13 mouse cellular contexts compared by ENCODE assay signal in genomic region chr6:125272228-125272785, GRCm38 (mm10). TPM values are rescaled to one million over a fixed set of nuclear protein-coding genes. Genes with fewer than 3 reads are reported as not detected.
A peak's percentile ranks its signal among the peaks of the same experiment; 100 is the strongest.
DNase-seq lines count a peak whose midpoint lies in the region; ATAC-seq and TF ChIP-seq lines count a peak whose summit lies in the region.
"Had no signal": no experiment of that assay in that cellular context is flagged by ENCODE, and none has a peak within 500 bp of the region (broad histone marks: within the 10 kb centered on the region; RNA-seq: fewer than 3 reads in every experiment).

No protein-coding gene starts in this region.

- no peak for TF ChIP-seq EP300 in liver, postnatal 0 days (IDR thresholded peaks at IDR 0.05; ENCODE audit: low read depth)

- no peaks in the 10 kb centered on the region for H3K9me3 ChIP-seq in hindbrain, embryonic 10.5 days
- H3K9me3 ChIP-seq in hindbrain, embryonic 13.5 days: no peaks in the 10 kb centered on the region
- no peaks in the 10 kb centered on the region for H3K9me3 ChIP-seq in liver, postnatal 0 days (ENCODE audit: low read length)
- no peaks in the 10 kb centered on the region for H3K9me3 ChIP-seq in limb, embryonic 10.5 days (replicated peaks)
- H3K9me3 ChIP-seq: embryonic facial prominence, embryonic 10.5 days; heart, embryonic 15.5 days; midbrain, embryonic 10.5 days had no signal

- H3K4me1 ChIP-seq in hindbrain, embryonic 10.5 days (replicated peaks): peaks cover 9% of the 10 kb centered on the region
- peaks cover 3% of the 10 kb centered on the region for H3K4me1 ChIP-seq in hindbrain, embryonic 13.5 days (replicated peaks)
- peaks cover 6% of the 10 kb centered on the region for H3K4me1 ChIP-seq in liver, postnatal 0 days (ENCODE audit: insufficient read depth)
- peaks cover 4% of the 10 kb centered on the region; the same call in 1 of the 2 replicates for H3K4me1 ChIP-seq in limb, embryonic 10.5 days

- H3K4me3 ChIP-seq in hindbrain, embryonic 10.5 days: no peak overlapping the region
- no peak overlapping the region for H3K4me3 ChIP-seq in hindbrain, embryonic 13.5 days
- H3K4me3 ChIP-seq in liver, postnatal 0 days (ENCODE audit: low read depth, low read length): no peak overlapping the region
- H3K4me3 ChIP-seq in limb, embryonic 10.5 days: no peak overlapping the region
- H3K4me3 ChIP-seq: heart, embryonic 15.5 days had no signal

- no peak overlapping the region for H3K9ac ChIP-seq in hindbrain, embryonic 13.5 days
- 0 out of 2 replicates have a peak overlapping the region, but pooled peaks have one; percentile 36 for H3K9ac ChIP-seq in liver, postnatal 0 days (replicated peaks)

- H3K36me3 ChIP-seq in hindbrain, embryonic 10.5 days: no peaks in the 10 kb centered on the region
- H3K36me3 ChIP-seq in hindbrain, embryonic 13.5 days: no peaks in the 10 kb centered on the region
- no peaks in the 10 kb centered on the region for H3K36me3 ChIP-seq in liver, postnatal 0 days (replicated peaks; ENCODE audit: insufficient read depth, low read length)
- no peaks in the 10 kb centered on the region for H3K36me3 ChIP-seq in limb, embryonic 10.5 days
- H3K36me3 ChIP-seq: embryonic facial prominence, embryonic 10.5 days; heart, embryonic 15.5 days; midbrain, embryonic 10.5 days had no signal

- no peak for ATAC-seq in hindbrain, embryonic 13.5 days (ENCODE audit: low FRiP score)
- no peak; the same call in 1 of the 2 replicates for ATAC-seq in liver, postnatal 0 days

- 81% methylated on average over 10 of the region's 10 CpGs for WGBS in hindbrain, embryonic 10.5 days
- 79% methylated on average over 10 of the region's 10 CpGs for WGBS in hindbrain, embryonic 13.5 days
- 61% methylated on average over 10 of the region's 10 CpGs for WGBS in liver, postnatal 0 days (ENCODE audit: insufficient replicate concordance)
- 80% methylated on average over 10 of the region's 10 CpGs for WGBS in limb, embryonic 10.5 days

- TF ChIP-seq CTCF in liver, postnatal 0 days (IDR thresholded peaks at IDR 0.05; ENCODE audit: low read depth): no peak

- 0 out of 2 replicates have a peak overlapping the region, but pooled peaks have one; percentile 12 for H3K27ac ChIP-seq in hindbrain, embryonic 10.5 days
- no peak overlapping the region for H3K27ac ChIP-seq in hindbrain, embryonic 13.5 days
- peak overlapping the region; percentile 50 for H3K27ac ChIP-seq in liver, postnatal 0 days (ENCODE audit: low read depth)
- H3K27ac ChIP-seq in limb, embryonic 10.5 days: no peak overlapping the region
- H3K27ac ChIP-seq: embryonic facial prominence, embryonic 10.5 days had no signal

- H3K27me3 ChIP-seq in hindbrain, embryonic 10.5 days (ENCODE audit: insufficient read depth, poor library complexity, severe bottlenecking): peaks cover 21% of the 10 kb centered on the region
- H3K27me3 ChIP-seq in hindbrain, embryonic 13.5 days: peaks cover 16% of the 10 kb centered on the region; the same call in 1 of the 2 replicates
- no peaks in the 10 kb centered on the region for H3K27me3 ChIP-seq in liver, postnatal 0 days (ENCODE audit: insufficient read depth, low read length)
- peaks cover 18% of the 10 kb centered on the region for H3K27me3 ChIP-seq in limb, embryonic 10.5 days (ENCODE audit: low read depth, poor library complexity, severe bottlenecking)
- H3K27me3 ChIP-seq: heart, embryonic 15.5 days had no signal

- no peak for DNase-seq in hindbrain, embryonic 10.5 days (ENCODE audit: low spot score)
- DNase-seq in spleen, postnatal 36 days (ENCODE audit: low spot score in 2 of 2): peak; percentile 56 to 64
- DNase-seq in spleen, adult 12 weeks (ENCODE audit: low spot score): no peak
- DNase-seq in liver, postnatal 0 days: no peak
- DNase-seq in limb, embryonic 10.5 days (ENCODE audit: low spot score): no peak
- no peak for DNase-seq in frontal cortex, postnatal 10 days (ENCODE audit: low spot score in 2 of 2)

- H3K4me2 ChIP-seq in hindbrain, embryonic 13.5 days: no peak overlapping the region
- H3K4me2 ChIP-seq in liver, postnatal 0 days (ENCODE audit: low read depth, low read length): peak overlapping the region; percentile 66

RNA-seq across cellular contexts. Expression of gene Tuba3a, which starts 13.5 kb away (rescaled TPM):
- polyA plus RNA-seq in hindbrain, embryonic 10.5 days (2016; fragmentation: Nextera tagmentation; extraction: Ambion mirVana): 0.17 TPM in 1 of 2 replicates, not detected in the other
- not detected in 2 replicates for polyA plus RNA-seq in hindbrain, embryonic 13.5 days (2015; fragmentation: Nextera tagmentation; extraction: Ambion mirVana)
- polyA plus RNA-seq in liver, postnatal 0 days (2015; fragmentation: Nextera tagmentation; extraction: Ambion mirVana): not detected in 2 replicates
- 0.10 and 0.21 TPM in 2 replicates for polyA plus RNA-seq in limb, embryonic 10.5 days (2016; fragmentation: Nextera tagmentation; extraction: Ambion mirVana)
- polyA plus RNA-seq: forebrain, embryonic 16.5 days; lung, postnatal 0 days; midbrain, embryonic 10.5 days; stomach, embryonic 14.5 days had no signal

RNA-seq across cellular contexts. Expression of gene Cd27, which starts 35.5 kb away (rescaled TPM):
- polyA plus RNA-seq in hindbrain, embryonic 10.5 days (2016; fragmentation: Nextera tagmentation; extraction: Ambion mirVana): 1.2 TPM in 2 replicates
- polyA plus RNA-seq in hindbrain, embryonic 13.5 days (2015; fragmentation: Nextera tagmentation; extraction: Ambion mirVana): 1.5 and 2.2 TPM in 2 replicates
- polyA plus RNA-seq in liver, postnatal 0 days (2015; fragmentation: Nextera tagmentation; extraction: Ambion mirVana): 1.1 and 2.3 TPM in 2 replicates
- 0.84 and 1.6 TPM in 2 replicates for polyA plus RNA-seq in limb, embryonic 10.5 days (2016; fragmentation: Nextera tagmentation; extraction: Ambion mirVana)

RNA-seq across cellular contexts. Expression of gene Tapbpl, which starts 40.6 kb away (rescaled TPM):
- polyA plus RNA-seq in hindbrain, embryonic 10.5 days (2016; fragmentation: Nextera tagmentation; extraction: Ambion mirVana): 1.9 TPM in 2 replicates
- 4.3 and 5.0 TPM in 2 replicates for polyA plus RNA-seq in hindbrain, embryonic 13.5 days (2015; fragmentation: Nextera tagmentation; extraction: Ambion mirVana)
- polyA plus RNA-seq in liver, postnatal 0 days (2015; fragmentation: Nextera tagmentation; extraction: Ambion mirVana): 14.4 and 14.7 TPM in 2 replicates
- 1.0 and 1.8 TPM in 2 replicates for polyA plus RNA-seq in limb, embryonic 10.5 days (2016; fragmentation: Nextera tagmentation; extraction: Ambion mirVana)

RNA-seq across cellular contexts. Expression of gene Ltbr, which starts 41.4 kb away (rescaled TPM):
- polyA plus RNA-seq in hindbrain, embryonic 10.5 days (2016; fragmentation: Nextera tagmentation; extraction: Ambion mirVana): 21.0 and 22.7 TPM in 2 replicates
- polyA plus RNA-seq in hindbrain, embryonic 13.5 days (2015; fragmentation: Nextera tagmentation; extraction: Ambion mirVana): 13.5 and 15.2 TPM in 2 replicates
- polyA plus RNA-seq in liver, postnatal 0 days (2015; fragmentation: Nextera tagmentation; extraction: Ambion mirVana): 31.8 TPM in 2 replicates
- polyA plus RNA-seq in limb, embryonic 10.5 days (2016; fragmentation: Nextera tagmentation; extraction: Ambion mirVana): 34.3 and 41.5 TPM in 2 replicates

RNA-seq across cellular contexts. Expression of gene Scnn1a, which starts 48.2 kb away (rescaled TPM):
- 0.40 and 0.42 TPM in 2 replicates for polyA plus RNA-seq in hindbrain, embryonic 10.5 days (2016; fragmentation: Nextera tagmentation; extraction: Ambion mirVana)
- polyA plus RNA-seq in hindbrain, embryonic 13.5 days (2015; fragmentation: Nextera tagmentation; extraction: Ambion mirVana): 0.29 and 0.31 TPM in 2 replicates
- 0.76 and 1.1 TPM in 2 replicates for polyA plus RNA-seq in liver, postnatal 0 days (2015; fragmentation: Nextera tagmentation; extraction: Ambion mirVana)
- polyA plus RNA-seq in limb, embryonic 10.5 days (2016; fragmentation: Nextera tagmentation; extraction: Ambion mirVana): 1.0 and 1.6 TPM in 2 replicates

Comparison
In these comparisons a context has a peak if more than half of its experiments do, and no peak if none do; other contexts are left out.
1. DNase-seq: peak in spleen, postnatal 36 days (2 of 2); none in hindbrain, embryonic 10.5 days (single experiment), spleen, adult 12 weeks (single experiment), liver, postnatal 0 days (single experiment), limb, embryonic 10.5 days (single experiment) and frontal cortex, postnatal 10 days (0 of 2).
2. H3K27ac ChIP-seq: peak in hindbrain, embryonic 10.5 days (single experiment) and liver, postnatal 0 days (single experiment); none in hindbrain, embryonic 13.5 days (single experiment) and limb, embryonic 10.5 days (single experiment).